Comparison of ENCODE assay signal across 20 mouse cellular contexts in the genomic region with DNA sequence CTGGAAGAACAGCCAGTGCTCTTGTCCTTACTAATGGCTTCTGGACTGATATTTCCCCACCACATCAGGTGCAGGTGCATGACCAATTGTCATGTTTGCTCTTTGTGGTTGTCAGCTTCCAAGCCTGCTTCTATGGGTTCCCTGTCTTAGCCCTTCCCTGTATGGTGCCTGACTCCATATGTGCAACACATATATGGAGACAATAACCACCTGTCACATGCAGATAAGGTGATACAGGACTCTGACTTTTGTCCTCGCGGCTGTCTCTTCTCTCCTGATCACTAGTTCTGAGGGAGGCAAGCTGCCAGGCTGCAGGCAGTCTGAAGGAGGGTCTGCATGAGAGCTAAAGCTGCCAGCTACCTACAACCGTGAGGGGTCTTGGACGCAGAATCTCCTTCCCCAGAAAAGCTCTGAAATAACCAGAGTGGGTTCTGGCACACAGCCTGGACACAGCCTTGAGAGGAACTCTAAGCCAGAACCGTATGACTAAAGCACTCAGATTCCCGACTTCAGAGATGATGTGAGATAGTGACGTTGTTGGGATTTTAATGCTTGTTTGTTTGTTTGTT.
DNase-seq lines count a peak whose midpoint lies in the region; TF ChIP-seq lines count a peak whose summit lies in the region.
"Had no signal": no experiment of that assay in that cellular context is flagged by ENCODE, and none has a peak within 500 bp of the region (broad histone marks: within the 10 kb centered on the region; RNA-seq: fewer than 3 reads in every experiment).

No protein-coding gene starts in this region.

- H3K4me3 ChIP-seq in layer of hippocampus, adult 2 months = no peak overlapping the region
- H3K4me3 ChIP-seq: left cerebral cortex, adult 2 months; limb, embryonic 13.5 days had no signal

- peak overlapping the region; percentile 46 for H3K27ac ChIP-seq in layer of hippocampus, adult 2 months
- H3K27ac ChIP-seq: left cerebral cortex, adult 2 months; limb, embryonic 13.5 days had no signal

- no peak for TF ChIP-seq CTCF in layer of hippocampus, adult 2 months (conservative IDR thresholded peaks at IDR 0.05)

- DNase-seq in cerebellum, postnatal 14 days = peak; percentile 34 to 53
- no peak for DNase-seq in cerebellum, adult 11-12 months
- DNase-seq in layer of hippocampus, adult 2 months (ENCODE audit: low spot score in 2 of 2) = no peak
- DNase-seq in layer of hippocampus, postnatal 14 days (ENCODE audit: low spot score in 2 of 2) = no peak
- peak; percentile 48 for DNase-seq in right cerebral cortex, postnatal 4 days
- DNase-seq in right cerebral cortex, adult 2 months (ENCODE audit: low spot score in 2 of 2) = no peak
- no peak for DNase-seq in urinary bladder, postnatal 4 days (ENCODE audit: low spot score in 2 of 2)
- no peak for DNase-seq in retina, embryonic 14.5 days (ENCODE audit: low spot score)
- DNase-seq: B cell, adult 2 months; cerebellum, postnatal 25 days; embryo, embryonic 11 days; gastrocnemius, postnatal 25 days; kidney, adult 8-10 months; kidney, postnatal 25 days; lung, postnatal 10 days; midbrain, embryonic 14.5 days; retina, postnatal 1 day; thymus, postnatal 14 days had no signal

Comparison
In these comparisons a context has a peak if more than half of its experiments do, and no peak if none do; other contexts are left out.
1. DNase-seq: peak in cerebellum, postnatal 14 days (2 of 2) and right cerebral cortex, postnatal 4 days (single experiment); none in cerebellum, adult 11-12 months (single experiment), layer of hippocampus, adult 2 months (0 of 2), layer of hippocampus, postnatal 14 days (0 of 2), right cerebral cortex, adult 2 months (0 of 2), urinary bladder, postnatal 4 days (0 of 2) and retina, embryonic 14.5 days (single experiment).